Mouse (Mus musculus) lung, adult 18-20 months (tissue): ENCODE results near the gene Nipsnap2.
"Not testable (repeated sequence)": the region's sequence is repeated elsewhere in the genome, so short reads cannot be mapped to it uniquely, and the experiment has no call there.

ENCODE experiments used
- DNase-seq, 2 experiments: peaks; one replicate each; pipeline ENCODE4 v3.0.0; 2022; ENCODE audit warnings: mixed read lengths in 2 of 2

Gene Nipsnap2

GRCm38 (mm10) chr5:129724834-129725773 is at the start of gene Nipsnap2:
TSS of gene Nipsnap2 (plus strand) at chr5:129725063.
- DNase-seq = peak; percentile 89 to 90

DNA sequence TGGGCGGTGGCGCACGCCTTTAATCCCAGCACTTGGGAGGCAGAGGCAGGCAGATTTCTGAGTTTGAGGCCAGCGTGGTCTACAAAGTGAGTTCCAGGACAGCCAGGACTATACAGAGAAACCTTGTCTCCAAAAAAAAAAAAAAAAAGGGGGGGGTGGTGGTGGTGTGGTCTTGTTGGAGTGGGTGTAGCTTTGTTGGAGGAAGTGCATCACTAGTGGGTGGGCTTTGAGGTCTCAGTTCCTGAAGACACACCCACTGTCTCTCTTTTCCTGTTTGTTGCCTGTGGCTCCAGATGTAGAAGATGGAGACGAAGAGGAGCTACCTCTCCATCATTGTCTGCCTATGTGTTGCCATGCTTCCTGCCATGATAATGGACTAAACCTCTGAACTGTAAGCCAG is 39.7 kb upstream of the Nipsnap2 start:
- DNase-seq = not testable (repeated sequence)

- no peak for DNase-seq
Observed at GRCm38 (mm10) chr5:129687621-129688020, 37.2 kb upstream of the Nipsnap2 start.

DNA sequence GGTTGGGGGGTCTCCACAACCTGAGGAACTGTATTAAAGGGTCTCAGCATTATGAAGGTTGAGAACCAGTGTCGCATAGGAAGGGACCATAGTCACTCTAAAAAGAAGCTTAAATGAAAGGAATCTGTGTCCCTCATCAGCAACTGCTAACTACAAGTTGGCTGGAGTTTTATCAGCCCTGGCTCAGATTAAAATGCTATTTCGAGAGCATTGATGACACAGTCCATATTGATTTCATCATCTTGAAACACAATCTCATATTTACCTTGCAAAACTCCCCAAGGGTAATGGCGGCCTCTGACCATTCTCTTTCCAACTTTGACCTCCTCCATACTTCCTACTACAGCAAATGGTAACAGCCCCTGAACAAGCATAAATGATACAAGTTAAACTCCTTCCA is 34.3 kb upstream of the Nipsnap2 start:
- no peak for DNase-seq

GRCm38 (mm10) chr5:129700506-129700905 is 24.4 kb upstream of the Nipsnap2 start:
- DNase-seq = no peak

GRCm38 (mm10) chr5:129701706-129702105 is 23.2 kb upstream of the Nipsnap2 start:
- DNase-seq = no peak

DNA sequence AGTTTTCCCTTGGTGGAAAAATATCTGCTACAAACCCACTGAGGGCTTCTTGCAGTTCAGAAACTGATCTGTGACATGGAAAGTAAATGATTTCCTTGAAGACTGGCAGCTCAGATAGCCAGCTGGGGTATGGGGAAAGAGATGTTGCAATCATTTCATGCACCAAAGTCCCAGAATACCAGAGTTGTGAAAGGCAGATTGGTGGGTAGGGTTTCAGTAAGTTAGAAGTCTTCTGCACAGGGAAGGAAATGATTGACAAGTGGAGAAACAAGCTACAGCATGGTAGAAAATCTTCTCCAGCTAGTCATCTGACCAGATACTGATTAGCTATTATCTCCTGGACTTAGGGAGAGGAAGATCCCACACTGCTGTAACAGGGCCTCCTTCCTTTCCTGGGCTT is 21.5 kb upstream of the Nipsnap2 start:
- no peak for DNase-seq

- DNase-seq = no peak
Observed at GRCm38 (mm10) chr5:129708412-129708811, 16.5 kb upstream of the Nipsnap2 start, which contains the start of gene Sept14. TSS of gene Sept14 (minus strand) at chr5:129708512.

GRCm38 (mm10) chr5:129715326-129715861 is 9.5 kb upstream of the Nipsnap2 start, which contains the start of gene Mrps17:
TSS of gene Mrps17 (plus strand) at chr5:129715497.
- peak; percentile 94 to 96 for DNase-seq

DNA sequence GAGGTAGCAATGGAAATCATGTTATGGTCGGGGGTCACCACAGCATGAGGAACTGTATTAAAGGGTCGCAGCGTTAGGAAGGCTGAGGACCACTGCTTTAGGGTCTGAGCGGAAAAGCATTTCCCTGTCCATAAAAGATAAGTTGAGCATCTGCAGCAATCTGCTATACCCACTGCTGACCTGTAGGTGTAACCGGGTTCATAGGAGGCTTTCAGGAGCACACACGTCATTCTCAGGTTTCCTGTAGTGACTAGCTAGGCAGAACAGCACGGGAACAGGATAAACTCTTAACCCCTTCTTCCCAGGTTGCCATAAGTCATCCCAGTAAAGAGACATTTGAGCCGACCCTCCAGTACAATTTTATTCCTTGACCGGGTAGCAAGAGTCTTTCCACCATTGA is 7.8 kb upstream of the Nipsnap2 start:
- DNase-seq = no peak

DNA sequence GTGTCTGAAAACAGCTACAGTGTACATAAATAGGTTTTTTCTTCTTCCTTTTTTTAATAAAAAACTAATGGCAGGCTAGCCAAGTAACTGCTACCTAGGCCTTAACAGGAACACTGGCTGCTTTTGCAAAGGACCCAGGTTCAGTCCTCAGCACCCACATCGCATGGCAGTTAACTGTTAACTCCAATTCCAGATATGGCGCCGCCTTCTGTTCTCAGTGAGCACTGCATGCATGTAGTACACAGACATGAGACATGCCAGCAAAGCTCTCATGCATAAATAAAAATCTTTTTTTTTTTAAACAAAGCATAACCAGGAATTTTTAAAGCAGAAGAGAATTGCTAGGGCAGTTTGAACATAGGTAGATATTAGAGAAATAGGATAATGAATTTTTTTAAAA is 4.7 kb upstream of the Nipsnap2 start:
- no peak for DNase-seq

DNA sequence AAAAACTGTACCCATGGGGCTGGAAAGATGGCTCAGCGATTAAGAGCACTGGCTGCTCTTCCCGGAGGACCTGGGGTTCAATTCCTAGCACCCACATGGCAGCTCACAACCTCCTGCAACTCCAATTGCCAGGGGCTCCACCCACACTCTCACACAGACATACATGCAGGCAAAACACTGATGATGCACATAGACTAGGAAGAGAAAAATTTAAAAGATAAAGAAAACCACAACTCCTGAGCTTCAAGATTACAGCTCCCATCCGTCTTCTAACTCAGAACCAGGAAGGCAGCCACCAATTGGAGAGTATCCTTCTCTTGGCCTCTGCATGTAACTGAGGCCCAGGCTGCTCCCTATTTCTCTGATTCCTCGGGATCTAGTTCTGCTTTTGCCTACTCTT is 595 bp upstream of the Nipsnap2 start:
- no peak for DNase-seq

DNA sequence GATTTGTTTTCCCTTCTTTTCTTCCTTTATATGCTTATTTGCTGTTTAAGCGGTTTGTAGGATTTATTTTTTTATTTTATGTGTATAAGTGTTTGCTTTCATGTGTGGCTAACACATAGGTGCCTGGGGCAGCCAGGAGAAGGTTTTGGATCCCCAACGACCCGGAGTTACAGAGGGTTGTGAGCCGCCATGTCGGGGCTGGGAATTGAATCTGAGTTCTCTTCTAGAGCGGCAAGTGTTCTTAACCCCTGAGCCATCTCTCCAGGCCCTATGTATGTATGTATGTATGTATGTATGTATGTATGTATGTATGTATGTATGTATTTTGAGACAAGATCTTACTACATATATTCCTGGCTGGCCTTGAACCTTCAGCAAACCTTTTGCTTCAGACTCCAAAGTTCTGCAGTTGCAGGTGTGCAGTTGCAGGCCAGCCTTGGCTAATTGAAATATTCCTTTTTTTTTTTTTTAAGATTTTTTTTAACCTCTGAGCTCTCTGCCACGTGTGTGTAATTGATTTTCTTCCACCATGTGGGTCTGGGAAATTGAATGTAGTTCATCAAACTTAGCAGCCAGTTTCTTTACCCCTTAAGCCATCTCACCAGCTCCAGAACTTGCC is 1.0 kb downstream of the Nipsnap2 start:
- no peak for DNase-seq

DNA sequence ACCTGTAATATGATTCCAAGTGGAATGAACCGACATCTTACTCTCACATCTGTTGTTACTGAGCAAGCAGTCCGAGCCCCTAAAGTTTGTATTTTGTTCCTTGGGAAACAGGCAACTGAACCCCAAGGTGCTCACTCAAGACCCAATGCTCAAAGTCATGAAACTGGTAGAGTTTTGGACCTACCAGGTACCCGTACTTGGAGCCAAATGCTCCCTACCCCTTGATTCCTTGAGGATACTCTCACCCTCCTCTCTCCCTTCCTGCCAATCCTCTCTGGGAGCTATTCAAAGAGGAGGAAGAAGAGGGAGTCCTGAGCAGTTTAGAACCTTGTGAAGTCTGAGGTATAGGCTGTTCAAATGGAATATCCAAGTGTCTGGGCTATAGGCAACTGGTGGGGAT is 1.9 kb downstream of the Nipsnap2 start:
- DNase-seq = no peak

- no peak for DNase-seq
Observed at GRCm38 (mm10) chr5:129729286-129729685, 4.4 kb downstream of the Nipsnap2 start.

DNA sequence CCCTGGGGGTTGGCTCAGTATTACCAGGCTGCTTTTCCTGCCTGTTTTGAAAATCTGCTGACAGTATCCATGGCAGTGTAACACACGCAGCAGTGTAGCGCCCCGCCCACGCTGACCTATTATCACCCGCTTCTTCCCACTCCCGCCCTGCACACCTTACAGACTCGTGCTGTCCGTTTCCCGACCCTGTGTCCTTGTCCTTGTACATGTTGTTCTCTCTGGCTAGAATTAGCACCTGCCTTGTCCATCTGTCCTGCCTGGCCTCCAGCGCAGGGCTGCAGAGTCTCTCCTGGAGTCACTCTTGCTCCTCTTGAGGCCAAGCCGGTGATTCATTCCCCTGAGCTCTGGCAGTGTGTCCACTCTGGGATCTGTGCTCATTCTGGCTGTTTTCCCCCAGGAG is 5.5 kb downstream of the Nipsnap2 start:
- DNase-seq = peak; percentile 10 to 25

DNA sequence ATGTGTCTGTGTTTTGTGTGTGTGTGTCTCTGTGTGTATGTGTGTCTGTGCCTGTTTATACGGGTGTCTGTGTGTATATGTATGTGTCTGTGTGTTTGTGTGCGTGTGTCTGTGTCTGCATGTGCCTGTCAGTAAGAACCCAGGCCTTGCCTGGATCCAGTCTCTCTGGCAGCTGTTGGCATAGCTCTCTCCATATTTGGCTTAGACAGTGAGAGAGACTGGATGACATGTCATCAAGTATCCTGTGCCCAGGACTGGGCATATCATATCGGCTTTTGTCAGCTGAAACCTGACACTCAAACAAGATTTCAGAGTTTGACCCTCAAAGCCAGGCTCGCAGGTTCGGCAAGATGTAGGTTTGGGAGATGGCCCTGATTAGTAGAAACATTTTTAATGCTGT is 6.2 kb downstream of the Nipsnap2 start:
- no peak for DNase-seq

DNA sequence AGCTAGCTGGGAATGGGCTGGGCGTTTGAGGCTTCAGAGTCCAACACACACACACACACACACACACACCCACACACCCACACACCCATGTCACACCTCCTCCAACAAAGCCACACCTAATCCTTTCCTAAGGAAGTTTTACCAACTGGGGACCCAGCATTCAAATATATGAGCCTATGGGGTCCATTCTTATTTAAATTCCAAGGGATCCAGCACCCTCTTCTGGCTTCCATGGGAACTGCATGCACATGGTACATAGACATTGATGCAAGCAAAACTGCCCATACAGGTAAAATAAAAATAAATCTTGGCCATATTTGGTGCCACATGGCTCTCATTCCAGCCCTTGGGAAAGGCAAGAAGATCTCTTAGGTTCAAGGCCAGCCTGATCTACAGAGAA is 16.1 kb downstream of the Nipsnap2 start:
- DNase-seq = peak in 1 of 2 experiments; percentile 18

GRCm38 (mm10) chr5:129742903-129743488 is 18.1 kb downstream of the Nipsnap2 start:
- DNase-seq = no peak

- no peak for DNase-seq
Observed at GRCm38 (mm10) chr5:129744050-129744449, 19.2 kb downstream of the Nipsnap2 start.

DNA sequence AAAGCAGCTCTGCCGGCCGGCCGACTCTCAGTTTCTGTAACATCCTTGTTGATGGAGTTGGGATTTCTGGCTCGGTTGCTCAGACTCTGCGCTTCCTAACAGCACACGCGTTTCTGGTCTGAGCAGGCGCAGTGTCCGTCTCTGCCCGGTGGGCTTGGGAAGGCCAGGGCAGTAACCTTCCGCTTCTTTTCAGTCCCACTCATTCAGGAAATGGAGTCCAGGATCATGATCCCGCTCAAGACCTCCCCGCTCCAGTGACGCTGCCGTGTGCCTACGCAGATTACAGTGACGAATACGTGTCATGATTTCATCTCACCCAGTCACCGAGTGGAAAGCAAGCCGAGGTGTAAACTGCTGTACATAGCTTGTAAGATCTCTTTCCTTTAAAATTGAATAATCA is 32.0 kb downstream of the Nipsnap2 start:
- no peak for DNase-seq

GRCm38 (mm10) chr5:129759929-129760480 is 35.1 kb downstream of the Nipsnap2 start:
- no peak for DNase-seq
